Mouse (Mus musculus) hindbrain, embryonic 11.5 days (tissue): ENCODE measurements around the gene Scfd2. TPM values are rescaled to one million over a fixed set of nuclear protein-coding genes. Genes with fewer than 3 reads are reported as not detected.

Experiments
- ATAC-seq: fragments of 200-750 bp; cut with Nextera tagmentation; 2 replicates; pipeline ENCODE4 v1.8.0; 2017; ENCODE audit warnings: mild to moderate bottlenecking, moderate TSS enrichment, moderate library complexity; ENCODE audit not compliant: low FRiP score
- DNase-seq: peaks from one replicate; pipeline ENCODE4 v3.0.0-alpha.2; 2015; ENCODE audit warnings: low spot score
- H3K27ac ChIP-seq: fragments of 300-500 bp; sonication (generic); 2 replicates; pipeline ENCODE4 v1.5.1; 2014; ENCODE audit warnings: mild to moderate bottlenecking, low read depth, low read length
- H3K27me3 ChIP-seq: fragments of 300-500 bp; sonication (generic); 2 replicates; pipeline ENCODE4 v1.6.1; 2014; ENCODE audit warnings: mild to moderate bottlenecking, low read length, moderate library complexity, mixed read lengths; ENCODE audit not compliant: control insufficient read depth, insufficient read depth
- H3K36me3 ChIP-seq: fragments of 300-500 bp; sonication (generic); 2 replicates; pipeline ENCODE4 v1.6.1; 2014; ENCODE audit warnings: mild to moderate bottlenecking, low read length, moderate library complexity, mixed read lengths; ENCODE audit not compliant: control insufficient read depth, insufficient read depth
- H3K4me1 ChIP-seq: fragments of 300-500 bp; sonication (generic); replicated peaks from 2 replicates; pipeline ENCODE4 v1.6.1; 2014; ENCODE audit warnings: low read length, mixed read lengths; ENCODE audit not compliant: control insufficient read depth, insufficient read depth
- H3K4me2 ChIP-seq: fragments of 300-500 bp; sonication (generic); replicated peaks from 2 replicates; pipeline ENCODE4 v1.6.1; 2014; ENCODE audit warnings: mild to moderate bottlenecking, low read depth, low read length
- H3K4me3 ChIP-seq: fragments of 300-500 bp; sonication (generic); 2 replicates; pipeline ENCODE4 v1.5.1; 2014; ENCODE audit warnings: low read depth, low read length
- H3K9ac ChIP-seq: fragments of 300-500 bp; sonication (generic); 2 replicates; pipeline ENCODE4 v1.6.1; 2014; ENCODE audit warnings: low read depth, low read length
- H3K9me3 ChIP-seq: fragments of 300-500 bp; sonication (generic); 2 replicates; pipeline ENCODE4 v1.6.1; 2016; ENCODE audit warnings: low read length; ENCODE audit not compliant: control insufficient read depth
- WGBS: fragments of 180-500 bp; shearing (Covaris S2); extraction: QIAGEN DNeasy Blood & Tissue Kit; methylation state at CpG from one replicate; pipeline ENCODE4 v1.1.7; 2014; 5-methylcytosine and 5-hydroxymethylcytosine counted together
- polyA plus RNA-seq: library from polyadenylated mRNA; unstranded; fragments of >200 nt; fragmentation: Nextera tagmentation; extraction: Ambion mirVana; gene quantifications from 2 replicates; pipeline ENCODE4 v1.2.1, GENCODE M21; 2014

Gene Scfd2
- polyA plus RNA-seq, 1 experiment from 2014 or later, result 17.2 TPM

GRCm38 (mm10) chr5:74172208-74172607 is 359.4 kb downstream of the Scfd2 start:
- 72% methylated on average over 12 of the region's 12 CpGs for WGBS
- no peak overlapping the region for H3K9ac ChIP-seq
- DNase-seq, result peak; percentile 28
- no peak for ATAC-seq
- H3K36me3 ChIP-seq, result no peaks in the 10 kb centered on the region
- H3K27ac ChIP-seq, result no peak overlapping the region
- H3K4me1 ChIP-seq, result no peaks in the 10 kb centered on the region
- H3K4me3 ChIP-seq, result no peak overlapping the region
- H3K9me3 ChIP-seq, result no peaks in the 10 kb centered on the region
- no peaks in the 10 kb centered on the region for H3K27me3 ChIP-seq
- no peak overlapping the region for H3K4me2 ChIP-seq

- no peak overlapping the region for H3K9ac ChIP-seq
- no peak overlapping the region for H3K27ac ChIP-seq
- no peak for DNase-seq
- H3K36me3 ChIP-seq, result no peaks in the 10 kb centered on the region
- WGBS, result 72% methylated on average over 9 of the region's 9 CpGs
- no peaks in the 10 kb centered on the region for H3K27me3 ChIP-seq
- no peaks in the 10 kb centered on the region for H3K4me1 ChIP-seq
- no peak overlapping the region for H3K4me3 ChIP-seq
- no peaks in the 10 kb centered on the region for H3K9me3 ChIP-seq
- ATAC-seq, result no peak
- no peak overlapping the region for H3K4me2 ChIP-seq
Measured at GRCm38 (mm10) chr5:74171768-74172167, 359.8 kb downstream of the Scfd2 start.

GRCm38 (mm10) chr5:74168085-74168484 is 363.5 kb downstream of the Scfd2 start:
- no peak overlapping the region for H3K9ac ChIP-seq
- H3K9me3 ChIP-seq, result no peaks in the 10 kb centered on the region
- H3K27ac ChIP-seq, result no peak overlapping the region
- H3K27me3 ChIP-seq, result no peaks in the 10 kb centered on the region
- H3K4me3 ChIP-seq, result no peak overlapping the region
- no peak for ATAC-seq
- no peaks in the 10 kb centered on the region for H3K4me1 ChIP-seq
- 86% methylated on average over 3 of the region's 3 CpGs for WGBS
- no peak overlapping the region for H3K4me2 ChIP-seq
- DNase-seq, result no peak
- no peaks in the 10 kb centered on the region for H3K36me3 ChIP-seq

- Histone ChIP-seq H3K27me3 (no peaks in the 10 kb centered on the region), H3K4me2 (no peak overlapping the region), H3K36me3 (no peaks in the 10 kb centered on the region), H3K27ac (no peak overlapping the region), H3K9me3 (no peaks in the 10 kb centered on the region), H3K4me3 (no peak overlapping the region), H3K4me1 (peaks cover 2% of the 10 kb centered on the region; the same call in 1 of the 2 replicates), H3K9ac (no peak overlapping the region)
- WGBS, result 89% methylated on average over 3 of the region's 3 CpGs
- DNase-seq (no peak), ATAC-seq (no peak)
Measured at GRCm38 (mm10) chr5:74166642-74167041, 364.9 kb downstream of the Scfd2 start.

GRCm38 (mm10) chr5:74164547-74164946 is 367.0 kb downstream of the Scfd2 start:
- Histone ChIP-seq H3K36me3 (no peaks in the 10 kb centered on the region), H3K4me1 (peaks cover 3% of the 10 kb centered on the region; the same call in 1 of the 2 replicates), H3K4me3 (no peak overlapping the region), H3K4me2 (no peak overlapping the region), H3K9ac (no peak overlapping the region), H3K27me3 (no peaks in the 10 kb centered on the region), H3K27ac (no peak overlapping the region), H3K9me3 (no peaks in the 10 kb centered on the region)
- ATAC-seq (no peak), DNase-seq (no peak)
- WGBS, result 88% methylated on average over 7 of the region's 7 CpGs

- Histone ChIP-seq H3K27ac (no peak overlapping the region), H3K9ac (no peak overlapping the region), H3K9me3 (no peaks in the 10 kb centered on the region), H3K27me3 (no peaks in the 10 kb centered on the region), H3K4me1 (peaks cover 3% of the 10 kb centered on the region; the same call in 1 of the 2 replicates), H3K36me3 (no peaks in the 10 kb centered on the region), H3K4me3 (no peak overlapping the region), H3K4me2 (no peak overlapping the region)
- DNase-seq (no peak), ATAC-seq (no peak)
- WGBS, result 93% methylated on average over 6 of the region's 6 CpGs
Measured at GRCm38 (mm10) chr5:74163141-74163540, 368.4 kb downstream of the Scfd2 start.

GRCm38 (mm10) chr5:74162013-74162412 is 369.5 kb downstream of the Scfd2 start:
- H3K9ac ChIP-seq, result no peak overlapping the region
- no peaks in the 10 kb centered on the region for H3K36me3 ChIP-seq
- no peak overlapping the region for H3K4me3 ChIP-seq
- peaks cover 3% of the 10 kb centered on the region; the same call in 1 of the 2 replicates for H3K4me1 ChIP-seq
- no peaks in the 10 kb centered on the region for H3K27me3 ChIP-seq
- ATAC-seq, result no peak
- peak overlapping the region; percentile 27; the same call in 1 of the 2 replicates for H3K27ac ChIP-seq
- no peak for DNase-seq
- H3K9me3 ChIP-seq, result no peaks in the 10 kb centered on the region
- WGBS, result 49% methylated on average over 3 of the region's 3 CpGs
- H3K4me2 ChIP-seq, result peak overlapping the region; percentile 28; the same call in 1 of the 2 replicates

- H3K4me3 ChIP-seq, result no peak overlapping the region
- peaks cover 3% of the 10 kb centered on the region; the same call in 1 of the 2 replicates for H3K4me1 ChIP-seq
- peak; percentile 60 for DNase-seq
- H3K27ac ChIP-seq, result peak overlapping the region; percentile 27; the same call in 1 of the 2 replicates
- peak; percentile 64 for ATAC-seq
- no peak overlapping the region for H3K9ac ChIP-seq
- H3K4me2 ChIP-seq, result peak overlapping the region; percentile 28
- 24% methylated on average over 15 of the region's 15 CpGs for WGBS
- no peaks in the 10 kb centered on the region for H3K36me3 ChIP-seq
- H3K27me3 ChIP-seq, result no peaks in the 10 kb centered on the region
- no peaks in the 10 kb centered on the region for H3K9me3 ChIP-seq
Measured at GRCm38 (mm10) chr5:74161297-74161926, 370.1 kb downstream of the Scfd2 start.

GRCm38 (mm10) chr5:74160349-74160748 is 371.2 kb downstream of the Scfd2 start:
- no peak for ATAC-seq

More at GRCm38 (mm10) chr5:74160349-74160748, 371.2 kb downstream of the Scfd2 start:
- H3K27ac ChIP-seq, result no peak overlapping the region
- DNase-seq, result no peak
- H3K36me3 ChIP-seq, result no peaks in the 10 kb centered on the region
- H3K9ac ChIP-seq, result no peak overlapping the region
- no peaks in the 10 kb centered on the region for H3K27me3 ChIP-seq
- 65% methylated on average over 4 of the region's 4 CpGs for WGBS
- H3K9me3 ChIP-seq, result no peaks in the 10 kb centered on the region
- peaks cover 3% of the 10 kb centered on the region; the same call in 1 of the 2 replicates for H3K4me1 ChIP-seq
- no peak overlapping the region for H3K4me3 ChIP-seq
- H3K4me2 ChIP-seq, result no peak overlapping the region
